Mouse (Mus musculus): ENCODE measurements around the gene Ncoa1. TPM values are rescaled to one million over a fixed set of nuclear protein-coding genes. Genes with fewer than 3 reads are reported as not detected.

Ncoa1 gene
- total RNA-seq, 1 experiment: 13.3 TPM

DNA sequence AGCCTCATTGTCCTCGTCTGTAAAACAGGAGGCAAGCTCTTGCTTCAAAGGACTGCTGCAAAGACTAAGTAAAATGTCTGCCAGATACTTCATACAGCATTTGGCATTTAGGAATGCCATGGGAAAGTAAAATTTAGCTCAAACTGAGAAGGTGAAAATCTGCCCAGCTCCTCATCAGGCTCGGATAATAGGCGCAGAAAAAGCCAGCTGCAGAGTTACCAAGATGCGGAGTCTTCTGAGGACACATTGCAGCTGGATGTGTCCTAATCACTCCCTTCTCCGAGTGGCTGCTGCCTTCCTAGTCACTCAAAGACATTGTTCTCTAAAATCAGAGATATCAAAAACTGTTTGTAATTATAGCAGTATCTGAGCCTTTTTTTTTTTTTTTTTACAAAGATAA, 4.7 kb upstream of the Ncoa1 start:
- H3K4me3 ChIP-seq (ENCODE audit: insufficient read depth in 1 of 2, low read depth in 1 of 2, low read length in 2 of 2, poor library complexity in 1 of 2, severe bottlenecking in 1 of 2): no peak overlapping the region
- no peaks in the 10 kb centered on the region for H3K9me3 ChIP-seq (ENCODE audit: control insufficient read depth, insufficient read depth, low read depth, low read length)
- no peak overlapping the region for H3K9ac ChIP-seq (ENCODE audit: insufficient read depth, low read depth, low read length, poor library complexity, severe bottlenecking)
- H3K36me3 ChIP-seq (ENCODE audit: control insufficient read depth, insufficient read depth, low read length, poor library complexity, severe bottlenecking): no peaks in the 10 kb centered on the region
- no peak overlapping the region for H3K27ac ChIP-seq (ENCODE audit: insufficient read depth, low read depth, low read length, poor library complexity, severe bottlenecking)
- TF ChIP-seq HCFC1 (IDR thresholded peaks at IDR 0.05; ENCODE audit: borderline replicate concordance, insufficient read depth, low read length) (no peak), ZC3H11A (IDR thresholded peaks at IDR 0.05; ENCODE audit: borderline replicate concordance, low read depth, low read length) (no peak), ZNF384 (IDR thresholded peaks at IDR 0.05; ENCODE audit: low read depth, low read length) (no peak), MAFK (IDR thresholded peaks at IDR 0.05; ENCODE audit: insufficient read depth, low read depth, low read length) (no peak), CHD2 (IDR thresholded peaks at IDR 0.05; ENCODE audit: low read depth, low read length) (no peak)
- H3K4me1 ChIP-seq (ENCODE audit: control insufficient read depth in 2 of 2, insufficient read depth in 2 of 2, low read length in 2 of 2, poor library complexity in 1 of 2): no peaks in the 10 kb centered on the region
- DNase-seq (ENCODE audit: low read depth, low spot score): no peak
- in situ Hi-C loops (cut with MboI; ENCODE audit: low sequenced_read_pairs in 2 of 2, unreplicated experiment in 2 of 2): no loop called here

- no peak overlapping the region for H3K27ac ChIP-seq (ENCODE audit: insufficient read depth, low read depth, low read length, poor library complexity, severe bottlenecking)
- no peak overlapping the region for H3K4me3 ChIP-seq (ENCODE audit: insufficient read depth in 1 of 2, low read depth in 1 of 2, low read length in 2 of 2, poor library complexity in 1 of 2, severe bottlenecking in 1 of 2)
- no peak overlapping the region for H3K9ac ChIP-seq (ENCODE audit: insufficient read depth, low read depth, low read length, poor library complexity, severe bottlenecking)
- in situ Hi-C loops (cut with MboI; ENCODE audit: low sequenced_read_pairs in 2 of 2, unreplicated experiment in 2 of 2): no loop called here
- peaks cover 0 to 2% of the 10 kb centered on the region in 2 experiments; a peak in 1 of 4 replicates for H3K4me1 ChIP-seq (ENCODE audit: control insufficient read depth in 2 of 2, insufficient read depth in 2 of 2, low read length in 2 of 2, poor library complexity in 1 of 2)
- no peaks in the 10 kb centered on the region for H3K36me3 ChIP-seq (ENCODE audit: control insufficient read depth, insufficient read depth, low read length, poor library complexity, severe bottlenecking)
- no peak for TF ChIP-seq ZC3H11A (IDR thresholded peaks at IDR 0.05; ENCODE audit: borderline replicate concordance, low read depth, low read length)
- no peak for TF ChIP-seq MAFK (IDR thresholded peaks at IDR 0.05; ENCODE audit: insufficient read depth, low read depth, low read length)
- TF ChIP-seq HCFC1 (IDR thresholded peaks at IDR 0.05; ENCODE audit: borderline replicate concordance, insufficient read depth, low read length): no peak
- TF ChIP-seq CHD2 (IDR thresholded peaks at IDR 0.05; ENCODE audit: low read depth, low read length): no peak
- no peak for TF ChIP-seq ZNF384 (IDR thresholded peaks at IDR 0.05; ENCODE audit: low read depth, low read length)
- no peak for DNase-seq (ENCODE audit: low read depth, low spot score)
- no peaks in the 10 kb centered on the region for H3K9me3 ChIP-seq (ENCODE audit: control insufficient read depth, insufficient read depth, low read depth, low read length)
Observed at GRCm38 (mm10) chr12:4480250-4480649, 3.3 kb upstream of the Ncoa1 start.

GRCm38 (mm10) chr12:4479171-4479881, 2.3 kb upstream of the Ncoa1 start:
- in situ Hi-C loops (cut with MboI; ENCODE audit: low sequenced_read_pairs in 2 of 2, unreplicated experiment in 2 of 2): no loop called here
- H3K4me3 ChIP-seq (ENCODE audit: insufficient read depth in 1 of 2, low read depth in 1 of 2, low read length in 2 of 2, poor library complexity in 1 of 2, severe bottlenecking in 1 of 2): no peak overlapping the region

GRCm38 (mm10) chr12:4477941-4478795, 1.2 kb upstream of the Ncoa1 start:
- TF ChIP-seq HCFC1 (IDR thresholded peaks at IDR 0.05; ENCODE audit: borderline replicate concordance, insufficient read depth, low read length): no peak
- TF ChIP-seq ZNF384 (IDR thresholded peaks at IDR 0.05; ENCODE audit: low read depth, low read length): no peak
- TF ChIP-seq MAFK (IDR thresholded peaks at IDR 0.05; ENCODE audit: insufficient read depth, low read depth, low read length): no peak
- no peak for TF ChIP-seq CHD2 (IDR thresholded peaks at IDR 0.05; ENCODE audit: low read depth, low read length)
- H3K4me3 ChIP-seq (ENCODE audit: insufficient read depth in 1 of 2, low read depth in 1 of 2, low read length in 2 of 2, poor library complexity in 1 of 2, severe bottlenecking in 1 of 2): no peak overlapping the region
- H3K9me3 ChIP-seq (ENCODE audit: control insufficient read depth, insufficient read depth, low read depth, low read length): no peaks in the 10 kb centered on the region
- no peak for DNase-seq (ENCODE audit: low read depth, low spot score)
- no peaks in the 10 kb centered on the region for H3K36me3 ChIP-seq (ENCODE audit: control insufficient read depth, insufficient read depth, low read length, poor library complexity, severe bottlenecking)
- in situ Hi-C loops (cut with MboI; ENCODE audit: low sequenced_read_pairs in 2 of 2, unreplicated experiment in 2 of 2): no loop called here
- H3K27ac ChIP-seq (ENCODE audit: insufficient read depth, low read depth, low read length, poor library complexity, severe bottlenecking): no peak overlapping the region
- H3K4me1 ChIP-seq (ENCODE audit: control insufficient read depth in 2 of 2, insufficient read depth in 2 of 2, low read length in 2 of 2, poor library complexity in 1 of 2): peaks cover 0 to 2% of the 10 kb centered on the region in 2 experiments; a peak in 1 of 4 replicates
- H3K9ac ChIP-seq (ENCODE audit: insufficient read depth, low read depth, low read length, poor library complexity, severe bottlenecking): no peak overlapping the region

More at GRCm38 (mm10) chr12:4479171-4479881, 2.3 kb upstream of the Ncoa1 start:
- DNase-seq (ENCODE audit: low read depth, low spot score): no peak
- Histone ChIP-seq H3K27ac (ENCODE audit: insufficient read depth, low read depth, low read length, poor library complexity, severe bottlenecking) (no peak overlapping the region), H3K36me3 (ENCODE audit: control insufficient read depth, insufficient read depth, low read length, poor library complexity, severe bottlenecking) (no peaks in the 10 kb centered on the region), H3K9me3 (ENCODE audit: control insufficient read depth, insufficient read depth, low read depth, low read length) (no peaks in the 10 kb centered on the region), H3K9ac (ENCODE audit: insufficient read depth, low read depth, low read length, poor library complexity, severe bottlenecking) (no peak overlapping the region), H3K4me1 (ENCODE audit: control insufficient read depth in 2 of 2, insufficient read depth in 2 of 2, low read length in 2 of 2, poor library complexity in 1 of 2) (peaks cover 0 to 2% of the 10 kb centered on the region in 2 experiments; a peak in 1 of 4 replicates)
- TF ChIP-seq HCFC1 (IDR thresholded peaks at IDR 0.05; ENCODE audit: borderline replicate concordance, insufficient read depth, low read length) (no peak), CHD2 (IDR thresholded peaks at IDR 0.05; ENCODE audit: low read depth, low read length) (no peak), ZNF384 (IDR thresholded peaks at IDR 0.05; ENCODE audit: low read depth, low read length) (no peak), ZC3H11A (IDR thresholded peaks at IDR 0.05; ENCODE audit: borderline replicate concordance, low read depth, low read length) (no peak), MAFK (IDR thresholded peaks at IDR 0.05; ENCODE audit: insufficient read depth, low read depth, low read length) (no peak)
